Mouse (Mus musculus) left cerebral cortex, adult 18-20 months (tissue): ENCODE measurements around the gene Phf23. TPM values are rescaled to one million over a fixed set of nuclear protein-coding genes. Genes with fewer than 3 reads are reported as not detected.

Experiments used
- DNase-seq, 2 experiments: peaks; one replicate each; pipeline ENCODE4 v3.0.0; 2021 to 2022; ENCODE audit warnings: low spot score in 2 of 2, mixed read lengths in 1 of 2
- total RNA-seq, 2 experiments: library from RNA; stranded (reverse); gene quantifications; 2 replicates each; pipeline ENCODE4 v1.2.3; 2021

Phf23 gene
- total RNA-seq, 2 experiments from 2014 or later, result 52.6 to 53.8 TPM

GRCm38 (mm10) chr11:69970222-69970621, 25.4 kb upstream of the Phf23 start:
- no peak for DNase-seq

GRCm38 (mm10) chr11:69970775-69971174, 24.8 kb upstream of the Phf23 start:
- DNase-seq, result no peak

GRCm38 (mm10) chr11:69974907-69975306, 20.7 kb upstream of the Phf23 start:
- no peak for DNase-seq

- no peak for DNase-seq
These were observed 19.3 kb upstream of the Phf23 start for GRCm38 (mm10) chr11:69976271-69976670.

GRCm38 (mm10) chr11:69979827-69980195, 15.8 kb upstream of the Phf23 start:
- no peak for DNase-seq

- DNase-seq, result peak; percentile 96 to 98
These were observed 15.1 kb upstream of the Phf23 start for GRCm38 (mm10) chr11:69980196-69981140.

GRCm38 (mm10) chr11:69981141-69981762, 14.3 kb upstream of the Phf23 start, which contains the start of gene Ctdnep1:
Ctdnep1 (plus strand) TSS chr11:69981156.
- DNase-seq, result peak in 1 of 2 experiments; percentile 43

- DNase-seq, result no peak
These were observed 13.4 kb upstream of the Phf23 start, which contains the start of gene Elp5 for GRCm38 (mm10) chr11:69982225-69982624. Elp5 (minus strand) TSS chr11:69982517.

GRCm38 (mm10) chr11:69982877-69983276, 12.7 kb upstream of the Phf23 start:
- DNase-seq, result no peak

- no peak for DNase-seq
These were observed 12.2 kb upstream of the Phf23 start for GRCm38 (mm10) chr11:69983377-69983776.

- no peak for DNase-seq
These were observed 11.1 kb upstream of the Phf23 start for GRCm38 (mm10) chr11:69984431-69984830.

GRCm38 (mm10) chr11:69989949-69990348, 5.6 kb upstream of the Phf23 start:
- no peak for DNase-seq

GRCm38 (mm10) chr11:69990850-69991691, 4.5 kb upstream of the Phf23 start, which contains the start of gene Gabarap:
Gabarap (plus strand) TSS chr11:69991143.
- peak; percentile 95 to 96 for DNase-seq

- DNase-seq, result no peak
These were observed 3.9 kb upstream of the Phf23 start for GRCm38 (mm10) chr11:69991711-69992110.

GRCm38 (mm10) chr11:69992396-69992795, 3.2 kb upstream of the Phf23 start:
- no peak for DNase-seq

GRCm38 (mm10) chr11:69992932-69993331, 2.6 kb upstream of the Phf23 start:
- no peak for DNase-seq

- DNase-seq, result no peak
These were observed 1.0 kb upstream of the Phf23 start for GRCm38 (mm10) chr11:69994401-69995090.

GRCm38 (mm10) chr11:69996161-69997061, 834 bp downstream of the Phf23 start:
- peak in 1 of 2 experiments; percentile 34 for DNase-seq

- peak; percentile 63 to 69 for DNase-seq
These were observed 1.5 kb downstream of the Phf23 start for GRCm38 (mm10) chr11:69997070-69997509.
